Mouse (Mus musculus) ES-E14 (cell line): ENCODE measurements around the gene Spata7.

Experiments used
- CHD2 ChIP-seq: IDR thresholded peaks from 2 replicates; pipeline ENCODE4 v1.6.1; 2014; ENCODE audit warnings: mild to moderate bottlenecking, low read depth, low read length, inconsistent platforms
- HCFC1 ChIP-seq: IDR thresholded peaks from 2 replicates; pipeline ENCODE4 v1.6.1; 2012; ENCODE audit warnings: low read length, inconsistent platforms, borderline replicate concordance; ENCODE audit not compliant: insufficient read depth
- ZC3H11A ChIP-seq: IDR thresholded peaks from 2 replicates; pipeline ENCODE4 v1.6.1; 2012; ENCODE audit warnings: low read depth, mild to moderate bottlenecking, inconsistent platforms, low read length, borderline replicate concordance
- ZNF384 ChIP-seq: IDR thresholded peaks from 2 replicates; pipeline ENCODE4 v1.6.1; 2012; ENCODE audit warnings: low read depth, low read length, inconsistent platforms

- no peak for TF ChIP-seq HCFC1
- TF ChIP-seq ZNF384: no peak
- TF ChIP-seq ZC3H11A: no peak
- TF ChIP-seq CHD2: no peak
These were observed 55.2 kb downstream of the Spata7 start for GRCm38 (mm10) chr12:98683171-98683570.
